Mouse (Mus musculus): ENCODE results near the gene Sars2. TPM values are rescaled to one million over a fixed set of nuclear protein-coding genes. Genes with fewer than 3 reads are reported as not detected.

The Sars2 gene
- polyA plus RNA-seq, 1 experiment, result 22.5 TPM

GRCm38 (mm10) chr7:28732341-28733142, 9.2 kb upstream of the Sars2 start:
- no peaks in the 10 kb centered on the region for H3K27me3 ChIP-seq (ENCODE audit: control insufficient read depth, insufficient read depth, low read length, poor library complexity, severe bottlenecking)
- H3K9me3 ChIP-seq (replicated peaks; ENCODE audit: control insufficient read depth, insufficient read depth, low read length, poor library complexity, severe bottlenecking), result peaks cover 8% of the 10 kb centered on the region
- H3K27ac ChIP-seq (ENCODE audit: insufficient read depth, low read length), result peak overlapping the region; percentile 62
- H3K9ac ChIP-seq (ENCODE audit: low read depth, poor library complexity, severe bottlenecking), result peak overlapping the region; percentile 38
- no peaks in the 10 kb centered on the region for H3K36me3 ChIP-seq (ENCODE audit: control insufficient read depth, insufficient read depth, low read length, poor library complexity, severe bottlenecking)
- H3K4me1 ChIP-seq (ENCODE audit: control insufficient read depth, insufficient read depth, low read length), result peaks cover 1% of the 10 kb centered on the region
- H3K4me3 ChIP-seq (ENCODE audit: low read depth, low read length), result peak overlapping the region; percentile 56
- TF ChIP-seq EP300 (IDR thresholded peaks at IDR 0.05; ENCODE audit: insufficient read depth, low read depth, low read length), result 0 out of 2 replicates have a peak, but pooled peaks have one; percentile 16
- no peak for TF ChIP-seq CTCF (IDR thresholded peaks at IDR 0.05; ENCODE audit: low read depth, low read length)
- TF ChIP-seq POLR2A (IDR thresholded peaks at IDR 0.05; ENCODE audit: insufficient read depth, low read length), result peak; percentile 5

- no peaks in the 10 kb centered on the region for H3K27me3 ChIP-seq (ENCODE audit: control insufficient read depth, insufficient read depth, low read length, poor library complexity, severe bottlenecking)
- peak overlapping the region; percentile 62 for H3K27ac ChIP-seq (ENCODE audit: insufficient read depth, low read length)
- H3K9me3 ChIP-seq (replicated peaks; ENCODE audit: control insufficient read depth, insufficient read depth, low read length, poor library complexity, severe bottlenecking), result peaks cover 8% of the 10 kb centered on the region
- H3K4me1 ChIP-seq (ENCODE audit: control insufficient read depth, insufficient read depth, low read length), result peaks cover 1% of the 10 kb centered on the region
- no peak for TF ChIP-seq EP300 (IDR thresholded peaks at IDR 0.05; ENCODE audit: insufficient read depth, low read depth, low read length)
- TF ChIP-seq CTCF (IDR thresholded peaks at IDR 0.05; ENCODE audit: low read depth, low read length), result no peak
- no peak for TF ChIP-seq POLR2A (IDR thresholded peaks at IDR 0.05; ENCODE audit: insufficient read depth, low read length)
- H3K9ac ChIP-seq (ENCODE audit: low read depth, poor library complexity, severe bottlenecking), result no peak overlapping the region
- H3K36me3 ChIP-seq (ENCODE audit: control insufficient read depth, insufficient read depth, low read length, poor library complexity, severe bottlenecking), result no peaks in the 10 kb centered on the region
- peak overlapping the region; percentile 56 for H3K4me3 ChIP-seq (ENCODE audit: low read depth, low read length)
These were observed 8.6 kb upstream of the Sars2 start for GRCm38 (mm10) chr7:28733211-28733610.

- Histone ChIP-seq H3K36me3 (ENCODE audit: control insufficient read depth, insufficient read depth, low read length, poor library complexity, severe bottlenecking) (no peaks in the 10 kb centered on the region), H3K27me3 (ENCODE audit: control insufficient read depth, insufficient read depth, low read length, poor library complexity, severe bottlenecking) (no peaks in the 10 kb centered on the region), H3K9me3 (replicated peaks; ENCODE audit: control insufficient read depth, insufficient read depth, low read length, poor library complexity, severe bottlenecking) (peaks cover 8% of the 10 kb centered on the region), H3K27ac (ENCODE audit: insufficient read depth, low read length) (peak overlapping the region; percentile 63), H3K4me1 (ENCODE audit: control insufficient read depth, insufficient read depth, low read length) (peaks cover 3% of the 10 kb centered on the region), H3K9ac (ENCODE audit: low read depth, poor library complexity, severe bottlenecking) (no peak overlapping the region), H3K4me3 (ENCODE audit: low read depth, low read length) (peak overlapping the region; percentile 54)
- no peak for TF ChIP-seq CTCF (IDR thresholded peaks at IDR 0.05; ENCODE audit: low read depth, low read length)
- peak; percentile 12 for TF ChIP-seq POLR2A (IDR thresholded peaks at IDR 0.05; ENCODE audit: insufficient read depth, low read length)
These were observed 6.1 kb upstream of the Sars2 start for GRCm38 (mm10) chr7:28735701-28736100.

- H3K27ac ChIP-seq (ENCODE audit: insufficient read depth, low read length), result peak overlapping the region; percentile 40
- no peaks in the 10 kb centered on the region for H3K36me3 ChIP-seq (ENCODE audit: control insufficient read depth, insufficient read depth, low read length, poor library complexity, severe bottlenecking)
- peak overlapping the region; percentile 22 for H3K4me3 ChIP-seq (ENCODE audit: low read depth, low read length)
- peak overlapping the region; percentile 30 for H3K9ac ChIP-seq (ENCODE audit: low read depth, poor library complexity, severe bottlenecking)
- peak; percentile 51; the same call in 1 of the 2 replicates for TF ChIP-seq EP300 (IDR thresholded peaks at IDR 0.05; ENCODE audit: insufficient read depth, low read depth, low read length)
- TF ChIP-seq POLR2A (IDR thresholded peaks at IDR 0.05; ENCODE audit: insufficient read depth, low read length), result no peak
- no peak for TF ChIP-seq CTCF (IDR thresholded peaks at IDR 0.05; ENCODE audit: low read depth, low read length)
- no peaks in the 10 kb centered on the region for H3K9me3 ChIP-seq (replicated peaks; ENCODE audit: control insufficient read depth, insufficient read depth, low read length, poor library complexity, severe bottlenecking)
- H3K4me1 ChIP-seq (ENCODE audit: control insufficient read depth, insufficient read depth, low read length), result peaks cover 2% of the 10 kb centered on the region
- H3K27me3 ChIP-seq (ENCODE audit: control insufficient read depth, insufficient read depth, low read length, poor library complexity, severe bottlenecking), result no peaks in the 10 kb centered on the region
These were observed 2.0 kb upstream of the Sars2 start for GRCm38 (mm10) chr7:28739829-28740228.

GRCm38 (mm10) chr7:28740949-28741348, 843 bp upstream of the Sars2 start:
- H3K36me3 ChIP-seq (ENCODE audit: control insufficient read depth, insufficient read depth, low read length, poor library complexity, severe bottlenecking), result 0 out of 2 replicates have a peak, but pooled peaks cover 3% of the 10 kb centered on the region
- peak overlapping the region; percentile 45 for H3K27ac ChIP-seq (ENCODE audit: insufficient read depth, low read length)
- H3K27me3 ChIP-seq (ENCODE audit: control insufficient read depth, insufficient read depth, low read length, poor library complexity, severe bottlenecking), result no peaks in the 10 kb centered on the region
- H3K9me3 ChIP-seq (replicated peaks; ENCODE audit: control insufficient read depth, insufficient read depth, low read length, poor library complexity, severe bottlenecking), result no peaks in the 10 kb centered on the region
- TF ChIP-seq POLR2A (IDR thresholded peaks at IDR 0.05; ENCODE audit: insufficient read depth, low read length) (no peak), CTCF (IDR thresholded peaks at IDR 0.05; ENCODE audit: low read depth, low read length) (no peak), EP300 (IDR thresholded peaks at IDR 0.05; ENCODE audit: insufficient read depth, low read depth, low read length) (no peak)
- H3K4me3 ChIP-seq (ENCODE audit: low read depth, low read length), result peak overlapping the region; percentile 84
- H3K4me1 ChIP-seq (ENCODE audit: control insufficient read depth, insufficient read depth, low read length), result peaks cover 2% of the 10 kb centered on the region
- H3K9ac ChIP-seq (ENCODE audit: low read depth, poor library complexity, severe bottlenecking), result peak overlapping the region; percentile 66

- H3K27ac ChIP-seq (ENCODE audit: insufficient read depth, low read length), result peak overlapping the region; percentile 45
- peak overlapping the region; percentile 66 for H3K9ac ChIP-seq (ENCODE audit: low read depth, poor library complexity, severe bottlenecking)
- 0 out of 2 replicates have a peak, but pooled peaks cover 4% of the 10 kb centered on the region for H3K36me3 ChIP-seq (ENCODE audit: control insufficient read depth, insufficient read depth, low read length, poor library complexity, severe bottlenecking)
- no peaks in the 10 kb centered on the region for H3K9me3 ChIP-seq (replicated peaks; ENCODE audit: control insufficient read depth, insufficient read depth, low read length, poor library complexity, severe bottlenecking)
- H3K27me3 ChIP-seq (ENCODE audit: control insufficient read depth, insufficient read depth, low read length, poor library complexity, severe bottlenecking), result no peaks in the 10 kb centered on the region
- peak overlapping the region; percentile 84 for H3K4me3 ChIP-seq (ENCODE audit: low read depth, low read length)
- TF ChIP-seq EP300 (IDR thresholded peaks at IDR 0.05; ENCODE audit: insufficient read depth, low read depth, low read length) (no peak), POLR2A (IDR thresholded peaks at IDR 0.05; ENCODE audit: insufficient read depth, low read length) (no peak), CTCF (IDR thresholded peaks at IDR 0.05; ENCODE audit: low read depth, low read length) (no peak)
- H3K4me1 ChIP-seq (ENCODE audit: control insufficient read depth, insufficient read depth, low read length), result peaks cover 2% of the 10 kb centered on the region
These were observed 454 bp upstream of the Sars2 start for GRCm38 (mm10) chr7:28741368-28741708.
